Mouse (Mus musculus) intestine, embryonic 14.5 days (tissue): ENCODE results near the gene Smchd1. TPM values are rescaled to one million over a fixed set of nuclear protein-coding genes. Genes with fewer than 3 reads are reported as not detected.
"Not testable (repeated sequence)": the region's sequence is repeated elsewhere in the genome, so short reads cannot be mapped to it uniquely, and the experiment has no call there.

Experiments
- ATAC-seq: fragments of 200-750 bp; cut with Nextera tagmentation; replicated peaks from 2 replicates; pipeline ENCODE4 v1.8.0; 2017; ENCODE audit warnings: low read depth, moderate number of reproducible peaks, moderate TSS enrichment, moderate library complexity; ENCODE audit not compliant: low FRiP score, low TSS enrichment
- DNase-seq: peaks from one replicate; pipeline ENCODE4 v3.0.0-alpha.2; 2018; ENCODE audit warnings: low spot score
- H3K27ac ChIP-seq: fragments of 300-500 bp; sonication (generic); 2 replicates; pipeline ENCODE4 v1.5.1; 2014; ENCODE audit warnings: low read depth, mild to moderate bottlenecking, control low read depth
- H3K27me3 ChIP-seq: fragments of 300-500 bp; sonication (generic); replicated peaks from 2 replicates; pipeline ENCODE4 v1.6.1; 2014; ENCODE audit warnings: low read length, control low read depth; ENCODE audit not compliant: control insufficient read depth, insufficient read depth
- H3K36me3 ChIP-seq: fragments of 300-500 bp; sonication (generic); 2 replicates; pipeline ENCODE4 v1.6.1; 2014; ENCODE audit warnings: low read length, control low read depth; ENCODE audit not compliant: control insufficient read depth, insufficient read depth
- H3K4me1 ChIP-seq: fragments of 300-500 bp; sonication (generic); replicated peaks from 2 replicates; pipeline ENCODE4 v1.6.1; 2014; ENCODE audit warnings: low read length, control low read depth, mixed read lengths; ENCODE audit not compliant: control insufficient read depth, insufficient read depth
- H3K4me2 ChIP-seq: fragments of 300-500 bp; sonication (generic); 2 replicates; pipeline ENCODE4 v1.6.1; 2014; ENCODE audit warnings: low read length
- H3K4me3 ChIP-seq: fragments of 300-500 bp; sonication (generic); 2 replicates; pipeline ENCODE4 v1.5.1; 2014; ENCODE audit warnings: low read depth, low read length, control low read depth, mixed read lengths
- H3K9ac ChIP-seq: fragments of 300-500 bp; sonication (generic); 2 replicates; pipeline ENCODE4 v1.6.1; 2014; ENCODE audit warnings: mild to moderate bottlenecking, low read length
- H3K9me3 ChIP-seq: fragments of 300-500 bp; sonication (generic); 2 replicates; pipeline ENCODE4 v1.6.1; 2016; ENCODE audit warnings: low read length, control low read depth; ENCODE audit not compliant: control insufficient read depth
- WGBS: fragments of 180-500 bp; shearing (Covaris S2); extraction: QIAGEN DNeasy Blood & Tissue Kit; methylation state at CpG from one replicate; pipeline ENCODE4 v1.1.7; 2014; 5-methylcytosine and 5-hydroxymethylcytosine counted together
- polyA plus RNA-seq: library from polyadenylated mRNA; unstranded; fragments of >200 nt; fragmentation: Nextera tagmentation; extraction: Ambion mirVana; gene quantifications from 2 replicates; pipeline ENCODE4 v1.2.1, GENCODE M21; 2014

Gene Smchd1
- polyA plus RNA-seq, 1 experiment from 2014 or later: 81.8 TPM

DNA sequence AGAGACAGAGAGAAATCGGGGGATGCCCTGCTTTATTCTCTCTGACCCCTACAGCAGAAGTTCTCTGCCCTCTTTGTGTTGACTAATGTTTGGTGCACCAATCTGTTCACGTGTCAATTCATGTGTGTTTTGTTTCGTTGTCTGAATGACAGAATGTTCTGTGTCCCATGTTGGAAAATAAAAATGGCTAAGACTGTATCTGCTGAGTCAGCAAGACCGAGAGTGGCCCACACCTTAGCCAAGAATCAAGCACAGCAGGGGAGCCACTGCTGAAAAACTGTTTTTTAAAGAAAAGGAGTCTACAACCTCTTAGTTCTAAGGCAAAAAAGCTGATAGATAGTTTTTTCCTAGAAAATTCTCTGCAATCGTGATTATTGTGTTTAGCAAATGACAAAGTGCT, 55.7 kb downstream of the Smchd1 start:
- not testable (repeated sequence) for H3K4me2 ChIP-seq, DNase-seq, H3K27ac ChIP-seq, H3K4me1 ChIP-seq, H3K27me3 ChIP-seq, ATAC-seq, H3K4me3 ChIP-seq, H3K9ac ChIP-seq
- peaks cover 10% of the 10 kb centered on the region for H3K9me3 ChIP-seq
- peaks cover 53% of the 10 kb centered on the region for H3K36me3 ChIP-seq
- 84% methylated on average over 5 of the region's 5 CpGs for WGBS

DNA sequence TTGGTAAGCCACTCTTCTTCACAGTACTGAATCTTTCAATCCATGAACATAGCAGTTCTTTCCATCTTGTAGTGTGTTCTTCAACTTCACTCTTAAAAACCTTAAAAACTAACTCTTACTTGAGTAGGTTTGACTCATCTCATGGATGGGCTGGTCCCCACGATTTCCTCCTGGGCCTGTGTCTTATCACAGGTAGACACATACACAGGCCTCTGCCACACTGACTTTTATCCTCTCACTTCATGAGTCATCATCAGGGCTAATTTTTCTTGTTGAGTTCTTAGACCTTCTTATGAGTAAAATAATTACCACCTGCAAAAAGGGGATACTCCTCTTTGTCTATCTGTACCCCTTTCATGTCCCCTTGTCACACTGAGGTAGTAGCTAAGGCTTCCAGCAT, 58.1 kb downstream of the Smchd1 start:
- H3K9ac ChIP-seq: no peak overlapping the region
- 82% methylated on average over 1 of the region's 1 CpGs for whole genome bisulfite sequencing
- H3K4me2 ChIP-seq: no peak overlapping the region
- H3K4me1 ChIP-seq: no peaks in the 10 kb centered on the region
- H3K36me3 ChIP-seq: peaks cover 35% of the 10 kb centered on the region
- peaks cover 6% of the 10 kb centered on the region for H3K9me3 ChIP-seq
- H3K4me3 ChIP-seq: no peak overlapping the region
- no peak overlapping the region for H3K27ac ChIP-seq
- no peak for ATAC-seq
- DNase-seq: no peak
- no peaks in the 10 kb centered on the region for H3K27me3 ChIP-seq

DNA sequence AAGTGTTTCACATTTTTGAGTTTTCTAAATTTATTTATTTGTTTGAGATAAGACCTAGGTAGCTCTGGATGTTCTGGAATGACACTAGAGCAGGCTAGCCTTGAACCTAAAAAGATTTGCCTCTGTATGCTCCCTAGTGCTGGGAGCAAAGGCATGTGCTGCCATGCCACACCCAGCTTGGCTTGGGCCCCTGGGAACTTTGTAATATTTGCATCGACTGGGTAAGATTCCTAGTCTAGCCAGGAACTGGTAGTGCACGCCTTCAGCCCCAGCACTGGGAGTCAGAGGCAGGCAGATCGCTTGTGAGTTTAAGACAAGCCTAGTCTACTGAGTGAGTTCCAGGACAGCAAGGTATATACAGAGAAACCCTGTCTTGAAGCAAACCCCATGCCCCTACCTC, 87.7 kb downstream of the Smchd1 start:
- Histone ChIP-seq H3K27ac (no peak overlapping the region), H3K4me2 (no peak overlapping the region), H3K4me1 (no peaks in the 10 kb centered on the region), H3K36me3 (peaks cover 44% of the 10 kb centered on the region), H3K27me3 (no peaks in the 10 kb centered on the region), H3K4me3 (no peak overlapping the region), H3K9ac (no peak overlapping the region), H3K9me3 (no peaks in the 10 kb centered on the region)
- no peak for DNase-seq
- no peak for ATAC-seq
- WGBS: 79% methylated on average over 3 of the region's 3 CpGs

DNA sequence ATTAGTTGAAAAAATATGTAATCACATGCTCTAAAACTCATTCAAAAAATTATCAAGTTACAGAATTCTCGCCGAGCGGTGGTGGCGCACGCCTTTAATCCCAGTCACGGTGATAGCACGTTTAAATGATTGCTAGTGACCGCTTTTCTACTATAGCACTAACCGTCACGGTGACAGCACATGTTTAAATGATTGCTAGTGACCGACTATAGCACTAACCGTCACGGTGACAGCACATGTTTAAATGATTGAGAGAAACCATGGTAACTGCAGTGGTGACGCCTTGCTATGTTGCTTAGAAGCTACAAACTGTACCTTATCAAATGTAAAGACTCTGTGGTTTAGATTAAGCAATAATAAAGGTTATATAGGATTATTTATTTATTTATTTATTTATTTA, 94.8 kb downstream of the Smchd1 start:
- no peak for ATAC-seq
- no peak overlapping the region for H3K9ac ChIP-seq
- no peak overlapping the region for H3K27ac ChIP-seq
- H3K4me3 ChIP-seq: no peak overlapping the region
- no peaks in the 10 kb centered on the region for H3K27me3 ChIP-seq
- no peaks in the 10 kb centered on the region for H3K9me3 ChIP-seq
- 95% methylated on average over 14 of the region's 14 CpGs for WGBS
- no peak overlapping the region for H3K4me2 ChIP-seq
- no peaks in the 10 kb centered on the region for H3K4me1 ChIP-seq
- H3K36me3 ChIP-seq: peaks cover 42% of the 10 kb centered on the region
- DNase-seq: no peak

DNA sequence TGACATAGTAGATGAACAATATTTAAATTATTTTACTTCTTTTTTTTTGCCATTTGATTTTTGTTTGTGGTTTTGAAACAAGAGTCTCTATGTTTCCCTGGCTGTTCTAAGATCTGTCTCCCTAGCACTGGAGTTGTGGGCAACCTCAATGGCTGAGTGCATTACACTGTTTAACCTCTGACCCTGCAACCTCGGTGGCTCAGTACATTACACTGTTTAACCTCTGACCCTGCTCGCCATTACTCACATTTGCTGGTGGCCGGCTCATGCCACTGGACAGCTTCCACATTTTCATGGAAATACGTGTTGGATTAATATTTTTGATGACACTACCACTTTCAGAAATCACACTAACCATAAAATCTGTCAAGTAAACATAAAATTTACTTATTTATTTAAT, 97.2 kb downstream of the Smchd1 start:
- Histone ChIP-seq H3K9me3 (no peaks in the 10 kb centered on the region), H3K4me1 (no peaks in the 10 kb centered on the region), H3K27me3 (no peaks in the 10 kb centered on the region), H3K27ac (no peak overlapping the region), H3K4me2 (no peak overlapping the region), H3K9ac (no peak overlapping the region), H3K36me3 (peaks cover 56% of the 10 kb centered on the region), H3K4me3 (no peak overlapping the region)
- ATAC-seq: no peak
- 50% methylated on average over 4 of the region's 4 CpGs for WGBS
- no peak for DNase-seq

DNA sequence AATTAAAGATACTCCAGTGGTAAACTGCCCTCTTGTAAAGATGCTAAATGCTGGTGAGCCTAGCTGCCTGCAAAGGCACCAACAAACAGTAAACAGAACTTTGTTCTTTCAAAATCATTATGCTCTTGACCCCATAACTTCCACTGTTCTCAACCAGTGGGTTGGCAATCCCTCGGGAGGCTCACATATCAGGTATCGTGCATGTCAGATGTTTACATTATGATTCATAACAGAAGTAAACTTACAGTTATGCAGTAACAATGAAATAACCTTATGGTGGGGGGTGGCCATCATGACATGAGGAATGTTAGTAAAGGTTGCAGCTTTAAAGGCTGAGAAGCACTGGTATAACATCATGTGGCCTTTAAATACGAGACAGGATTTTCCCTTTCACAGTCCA, 119.6 kb downstream of the Smchd1 start:
- WGBS: 66% methylated on average over 3 of the region's 3 CpGs
- ATAC-seq: no peak
- no peak overlapping the region for H3K4me2 ChIP-seq
- no peak for DNase-seq
- no peak overlapping the region for H3K9ac ChIP-seq
- H3K36me3 ChIP-seq: peaks cover 65% of the 10 kb centered on the region
- H3K9me3 ChIP-seq: no peaks in the 10 kb centered on the region
- no peaks in the 10 kb centered on the region for H3K4me1 ChIP-seq
- H3K27me3 ChIP-seq: no peaks in the 10 kb centered on the region
- no peak overlapping the region for H3K27ac ChIP-seq
- no peak overlapping the region for H3K4me3 ChIP-seq

DNA sequence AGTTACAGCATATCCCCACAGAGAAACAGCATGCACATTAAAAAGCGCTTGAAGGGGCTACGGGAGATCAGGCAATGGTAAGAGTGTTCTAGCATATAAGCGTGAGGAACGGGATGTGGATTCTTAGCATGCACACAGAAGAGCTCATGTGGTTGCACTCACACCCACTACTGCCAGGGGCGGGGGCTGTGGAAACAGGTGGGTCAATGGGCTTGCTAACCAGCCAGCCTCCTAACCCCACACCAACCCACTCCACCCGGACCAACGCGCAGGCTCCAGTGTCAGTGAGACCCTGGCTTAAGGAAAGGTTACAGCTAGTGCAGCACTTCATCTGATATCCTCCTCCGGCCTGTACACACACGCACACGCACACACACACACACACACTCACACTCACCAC, 120.9 kb downstream of the Smchd1 start:
- no peak overlapping the region for H3K27ac ChIP-seq
- ATAC-seq (no peak), DNase-seq (peak; percentile 36)
- H3K36me3 ChIP-seq: peaks cover 65% of the 10 kb centered on the region
- H3K4me3 ChIP-seq: no peak overlapping the region
- no peaks in the 10 kb centered on the region for H3K4me1 ChIP-seq
- no peaks in the 10 kb centered on the region for H3K9me3 ChIP-seq
- H3K27me3 ChIP-seq: no peaks in the 10 kb centered on the region
- no peak overlapping the region for H3K4me2 ChIP-seq
- H3K9ac ChIP-seq: no peak overlapping the region
- WGBS: 96% methylated on average over 11 of the region's 11 CpGs

DNA sequence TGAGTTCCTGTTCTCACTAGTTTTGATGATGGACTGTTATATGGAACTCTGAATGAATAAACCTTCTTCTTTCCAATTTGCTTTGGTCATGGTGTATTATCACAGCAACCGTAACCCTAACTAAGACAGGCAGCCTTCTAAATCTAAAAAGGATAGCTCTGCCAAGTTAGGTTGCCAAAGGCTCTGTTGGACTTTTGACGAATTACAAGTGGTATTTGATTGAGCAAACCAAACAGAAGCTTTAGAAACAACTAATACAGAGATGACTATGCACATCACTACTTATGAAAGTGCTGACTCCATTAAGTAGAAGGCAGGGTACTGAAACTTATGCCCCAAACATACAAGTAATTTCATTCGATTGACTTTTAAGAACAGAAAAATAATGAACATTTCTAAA, 127.0 kb downstream of the Smchd1 start:
- H3K27me3 ChIP-seq: no peaks in the 10 kb centered on the region
- no peak overlapping the region for H3K4me2 ChIP-seq
- no peak overlapping the region for H3K27ac ChIP-seq
- peaks cover 79% of the 10 kb centered on the region for H3K36me3 ChIP-seq
- WGBS: 95% methylated on average over 3 of the region's 3 CpGs
- no peak overlapping the region for H3K9ac ChIP-seq
- DNase-seq (no peak), ATAC-seq (no peak)
- no peak overlapping the region for H3K4me3 ChIP-seq
- no peaks in the 10 kb centered on the region for H3K9me3 ChIP-seq
- H3K4me1 ChIP-seq: no peaks in the 10 kb centered on the region

DNA sequence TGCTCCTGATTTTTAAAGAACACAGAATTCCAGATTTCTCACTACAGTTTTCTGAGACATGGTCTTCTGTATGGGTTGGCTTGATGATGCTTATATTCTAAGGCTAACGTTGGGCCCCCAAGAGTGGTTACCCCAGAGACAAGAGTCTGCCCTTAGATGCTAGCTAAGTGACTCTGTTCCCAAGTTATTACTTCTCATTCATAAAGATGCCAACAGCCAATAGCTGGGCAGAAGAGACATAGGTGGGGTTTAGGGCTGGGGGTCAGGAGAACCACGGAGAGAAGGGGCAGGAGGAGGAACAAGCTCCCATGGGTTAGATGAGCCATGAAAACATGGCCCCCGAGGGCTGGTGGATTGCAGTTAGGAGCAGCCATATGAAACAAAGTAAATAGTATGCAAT, 133.1 kb downstream of the Smchd1 start:
- Histone ChIP-seq H3K4me2 (no peak overlapping the region), H3K9ac (no peak overlapping the region), H3K4me3 (no peak overlapping the region), H3K27ac (no peak overlapping the region), H3K27me3 (no peaks in the 10 kb centered on the region), H3K9me3 (no peaks in the 10 kb centered on the region), H3K36me3 (peaks cover 29% of the 10 kb centered on the region), H3K4me1 (no peaks in the 10 kb centered on the region)
- WGBS: 85% methylated on average over 3 of the region's 3 CpGs
- ATAC-seq (no peak), DNase-seq (peak; percentile 39)
